Mouse (Mus musculus) liver, adult 2 months (tissue): ENCODE results near the gene Fnip1. TPM values are rescaled to one million over a fixed set of nuclear protein-coding genes. Genes with fewer than 3 reads are reported as not detected.

Experiments used
- DNase-seq: peaks from one replicate; pipeline ENCODE4 v3.0.0-alpha.2; 2011; ENCODE audit warnings: low read depth, low spot score; ENCODE audit errors: extremely low read depth
- H3K27ac ChIP-seq: fragments of 200-500 bp; replicated peaks from 2 replicates; pipeline ENCODE4 v1.5.1; 2012; ENCODE audit warnings: low read depth, mild to moderate bottlenecking, control low read depth, inconsistent platforms, low read length; ENCODE audit not compliant: insufficient read depth
- H3K27me3 ChIP-seq: fragments of 200-500 bp; 2 replicates; pipeline ENCODE4 v1.6.1; 2012; ENCODE audit warnings: mild to moderate bottlenecking, moderate library complexity, low read length, inconsistent platforms; ENCODE audit not compliant: control insufficient read depth, insufficient read depth
- H3K36me3 ChIP-seq: fragments of 200-500 bp; 2 replicates; pipeline ENCODE4 v1.6.1; 2012; ENCODE audit warnings: low read length, inconsistent platforms; ENCODE audit not compliant: control insufficient read depth, insufficient read depth
- H3K4me1 ChIP-seq: fragments of 200-500 bp; 2 replicates; pipeline ENCODE4 v1.6.1; 2011; ENCODE audit warnings: low read length; ENCODE audit not compliant: control insufficient read depth, insufficient read depth
- H3K4me3 ChIP-seq: fragments of 200-500 bp; 2 replicates; pipeline ENCODE4 v1.5.1; 2011; ENCODE audit warnings: low read depth, mild to moderate bottlenecking, control low read depth, low read length, moderate library complexity; ENCODE audit not compliant: insufficient read depth
- H3K79me2 ChIP-seq: fragments of 200-500 bp; 2 replicates; pipeline ENCODE4 v1.6.1; 2012; ENCODE audit warnings: inconsistent platforms, mild to moderate bottlenecking, low read length, moderate library complexity; ENCODE audit not compliant: control insufficient read depth, insufficient read depth
- H3K9ac ChIP-seq: fragments of 200-500 bp; 2 replicates; pipeline ENCODE4 v1.6.1; 2012; ENCODE audit warnings: low read depth, mild to moderate bottlenecking, control low read depth, inconsistent platforms, low read length
- CTCF ChIP-seq: fragments of 200-500 bp; IDR thresholded peaks from 2 replicates; pipeline ENCODE4 v1.5.1; 2011; ENCODE audit warnings: low read depth, low read length, control low read depth
- POLR2A ChIP-seq: fragments of 200-500 bp; IDR thresholded peaks from 2 replicates; pipeline ENCODE4 v1.6.1; 2011; ENCODE audit warnings: low read length, control low read depth; ENCODE audit not compliant: insufficient read depth; ENCODE audit errors: extremely low read depth
- WGBS: fragments of 180-500 bp; shearing (Covaris S2); methylation state at CpG from one replicate; pipeline ENCODE4 v1.1.7; 2018; 5-methylcytosine and 5-hydroxymethylcytosine counted together
- polyA plus RNA-seq: library from polyadenylated mRNA; depleted of rRNA; stranded (reverse); fragments of >200 nt; gene quantifications from 2 replicates; pipeline ENCODE4 v1.2.3, GENCODE M21; 2012; rRNA removed
- total RNA-seq: library from RNA; depleted of rRNA; stranded (reverse); fragments of >200 nt; gene quantifications from 2 replicates; pipeline ENCODE4 v1.2.3, GENCODE M21; 2014; rRNA removed

The Fnip1 gene
- total and polyA plus RNA-seq, 2 experiments = 2.3 to 42.5 TPM

- Histone ChIP-seq H3K79me2 (peaks cover 3% of the 10 kb centered on the region; the same call in 1 of the 2 replicates), H3K36me3 (no peaks in the 10 kb centered on the region), H3K9ac (no peak overlapping the region), H3K4me1 (no peaks in the 10 kb centered on the region; the same call in none of the 2 replicates), H3K27ac (no peak overlapping the region), H3K4me3 (no peak overlapping the region), H3K27me3 (no peaks in the 10 kb centered on the region)
- TF ChIP-seq CTCF (no peak), POLR2A (no peak)
- WGBS = 26% methylated on average over 2 of the region's 2 CpGs
- DNase-seq = no peak
Measured at GRCm38 (mm10) chr11:54539031-54539430, 101.0 kb downstream of the Fnip1 start.

- TF ChIP-seq CTCF (no peak), POLR2A (no peak)
- no peaks in the 10 kb centered on the region for H3K27me3 ChIP-seq
- H3K36me3 ChIP-seq = no peaks in the 10 kb centered on the region
- DNase-seq = no peak
- no peak overlapping the region for H3K9ac ChIP-seq
- peaks cover 3% of the 10 kb centered on the region; the same call in 1 of the 2 replicates for H3K79me2 ChIP-seq
- H3K4me1 ChIP-seq = no peaks in the 10 kb centered on the region; the same call in none of the 2 replicates
- H3K27ac ChIP-seq = no peak overlapping the region
- H3K4me3 ChIP-seq = no peak overlapping the region
- 60% methylated on average over 2 of the region's 2 CpGs for WGBS
Measured at GRCm38 (mm10) chr11:54539486-54539885, 101.5 kb downstream of the Fnip1 start.

GRCm38 (mm10) chr11:54540328-54540727 lies 102.3 kb downstream of the Fnip1 start:
- Histone ChIP-seq H3K27me3 (no peaks in the 10 kb centered on the region), H3K36me3 (no peaks in the 10 kb centered on the region), H3K9ac (no peak overlapping the region), H3K79me2 (peaks cover 3% of the 10 kb centered on the region; the same call in 1 of the 2 replicates), H3K4me3 (no peak overlapping the region), H3K4me1 (no peaks in the 10 kb centered on the region; the same call in none of the 2 replicates), H3K27ac (no peak overlapping the region)
- no peak for TF ChIP-seq CTCF
- no peak for TF ChIP-seq POLR2A
- no peak for DNase-seq

- Histone ChIP-seq H3K27ac (no peak overlapping the region), H3K27me3 (no peaks in the 10 kb centered on the region), H3K9ac (no peak overlapping the region), H3K4me3 (no peak overlapping the region), H3K79me2 (peaks cover 3% of the 10 kb centered on the region; the same call in 1 of the 2 replicates), H3K4me1 (no peaks in the 10 kb centered on the region; the same call in none of the 2 replicates), H3K36me3 (0 out of 2 replicates have a peak, but pooled peaks cover 2% of the 10 kb centered on the region)
- TF ChIP-seq CTCF (no peak), POLR2A (no peak)
- DNase-seq = no peak
Measured at GRCm38 (mm10) chr11:54542414-54542813, 104.4 kb downstream of the Fnip1 start.

- no peaks in the 10 kb centered on the region for H3K27me3 ChIP-seq
- H3K27ac ChIP-seq = no peak overlapping the region
- H3K9ac ChIP-seq = no peak overlapping the region
- 52% methylated on average over 2 of the region's 2 CpGs for WGBS
- H3K4me3 ChIP-seq = no peak overlapping the region
- TF ChIP-seq CTCF = no peak
- no peak for TF ChIP-seq POLR2A
- peak; percentile 62 for DNase-seq
- H3K36me3 ChIP-seq = no peaks in the 10 kb centered on the region
- H3K79me2 ChIP-seq = no peaks in the 10 kb centered on the region
- no peaks in the 10 kb centered on the region; the same call in 1 of the 2 replicates for H3K4me1 ChIP-seq
Measured at GRCm38 (mm10) chr11:54554970-54555369, 117.0 kb downstream of the Fnip1 start.

- Histone ChIP-seq H3K9ac (no peak overlapping the region), H3K79me2 (no peaks in the 10 kb centered on the region), H3K27ac (no peak overlapping the region), H3K27me3 (no peaks in the 10 kb centered on the region), H3K4me3 (no peak overlapping the region), H3K36me3 (no peaks in the 10 kb centered on the region; the same call in 1 of the 2 replicates), H3K4me1 (peaks cover 4% of the 10 kb centered on the region)
- WGBS = 59% methylated on average over 5 of the region's 5 CpGs
- peak; percentile 68 for DNase-seq
- no peak for TF ChIP-seq POLR2A
- peak; percentile 22; the same call in 1 of the 2 replicates for TF ChIP-seq CTCF
Measured at GRCm38 (mm10) chr11:54562761-54563160, 124.8 kb downstream of the Fnip1 start.

Other genes starting within 250 kb of the Fnip1 start
- 0.34 TPM in 1 of 2 replicates, not detected in the other for gene Csf2, start 188.5 kb upstream of the Fnip1 start, total RNA-seq
- gene Csf2, start 188.5 kb upstream of the Fnip1 start, polyA plus RNA-seq = not detected in 2 replicates
- gene Il3, start 170.9 kb upstream of the Fnip1 start, total RNA-seq = not detected in 2 replicates
- not detected in 2 replicates for gene Il3, start 170.9 kb upstream of the Fnip1 start, polyA plus RNA-seq
- under 0.01 and 0.47 TPM in 2 replicates for gene Acsl6, start 134.4 kb upstream of the Fnip1 start, total RNA-seq
- not detected in 2 replicates for gene Acsl6, start 134.4 kb upstream of the Fnip1 start, polyA plus RNA-seq
- gene Meikin, start 67.5 kb upstream of the Fnip1 start, total RNA-seq = not detected in 2 replicates
- gene Meikin, start 67.5 kb upstream of the Fnip1 start, polyA plus RNA-seq = not detected in 2 replicates
- 13.2 and 14.1 TPM in 2 replicates for gene Rapgef6, start 84.6 kb downstream of the Fnip1 start, total RNA-seq
- 7.1 and 8.7 TPM in 2 replicates for gene Rapgef6, start 84.6 kb downstream of the Fnip1 start, polyA plus RNA-seq